Mouse (Mus musculus) G1E (cell line): ENCODE data around the gene Sgcg. TPM values are rescaled to one million over a fixed set of nuclear protein-coding genes. Genes with fewer than 3 reads are reported as not detected.

Source experiments
- ATAC-seq: 2 replicates; pipeline ENCODE4 v1.8.0; 2016; ENCODE audit warnings: mild to moderate bottlenecking; ENCODE audit not compliant: insufficient number of reproducible peaks, poor library complexity, low FRiP score, severe bottlenecking; ENCODE audit errors: extremely low read depth
- DNase-seq: peaks from one replicate; pipeline ENCODE4 v3.0.0; 2012; ENCODE audit warnings: low spot score
- H3K27me3 ChIP-seq: 2 replicates; pipeline ENCODE4 v1.6.1; 2012; ENCODE audit warnings: mild to moderate bottlenecking, low read length, inconsistent platforms; ENCODE audit not compliant: insufficient read depth
- H3K36me3 ChIP-seq: replicated peaks from 2 replicates; pipeline ENCODE3; 2012; ENCODE audit warnings: mild to moderate bottlenecking, inconsistent platforms
- H3K4me1 ChIP-seq: 2 replicates; pipeline ENCODE4 v1.6.1; 2012; ENCODE audit warnings: low read depth, low read length, inconsistent platforms, mixed read lengths; ENCODE audit not compliant: insufficient read depth
- H3K4me3 ChIP-seq: 2 replicates; pipeline ENCODE4 v1.5.1; 2012; ENCODE audit warnings: low read depth, mild to moderate bottlenecking, inconsistent platforms, low read length, moderate library complexity, mixed read lengths
- H3K9me3 ChIP-seq: replicated peaks from 2 replicates; pipeline ENCODE4 v1.6.1; 2012; ENCODE audit warnings: inconsistent platforms
- CTCF ChIP-seq: IDR thresholded peaks from 2 replicates; pipeline ENCODE4 v1.5.1; 2012; ENCODE audit warnings: low read depth, low read length, inconsistent platforms, mixed read lengths
- GATA1 ChIP-seq: IDR thresholded peaks from 2 replicates; pipeline ENCODE4 v1.6.1; 2012; ENCODE audit warnings: borderline replicate concordance, low read length, inconsistent platforms, mixed read lengths
- GATA2 ChIP-seq: IDR thresholded peaks from 2 replicates; pipeline ENCODE4 v1.6.1; 2012; ENCODE audit warnings: low read depth, low read length, inconsistent platforms, borderline replicate concordance
- POLR2AphosphoS5 ChIP-seq: IDR thresholded peaks from 2 replicates; pipeline ENCODE4 v1.6.1; 2012; ENCODE audit warnings: low read depth, low read length, inconsistent platforms; ENCODE audit not compliant: insufficient replicate concordance
- TAL1 ChIP-seq: conservative IDR thresholded peaks from 2 replicates; pipeline ENCODE4 v1.6.1; 2012; ENCODE audit warnings: low read depth, low read length, inconsistent platforms, mixed read lengths
- polyA plus RNA-seq: library from polyadenylated mRNA; stranded (reverse); fragments of >175 nt; gene quantifications from 2 replicates; pipeline ENCODE4 v1.2.3, GENCODE M21; 2012
- total RNA-seq, 2 experiments: library from RNA; stranded (forward) in 1 of 2; stranded (reverse) in 1 of 2; fragments of 200-1000 nt in 1 of 2; fragments of >200 nt in 1 of 2; fragmentation: Nextera tagmentation in 1 of 2; gene quantifications; 2 replicates each; pipeline ENCODE4 v1.2.3; 2014 to 2017

Gene Sgcg
- total and polyA plus RNA-seq, 3 experiments, result 0.16 TPM; not detected in 2

DNA sequence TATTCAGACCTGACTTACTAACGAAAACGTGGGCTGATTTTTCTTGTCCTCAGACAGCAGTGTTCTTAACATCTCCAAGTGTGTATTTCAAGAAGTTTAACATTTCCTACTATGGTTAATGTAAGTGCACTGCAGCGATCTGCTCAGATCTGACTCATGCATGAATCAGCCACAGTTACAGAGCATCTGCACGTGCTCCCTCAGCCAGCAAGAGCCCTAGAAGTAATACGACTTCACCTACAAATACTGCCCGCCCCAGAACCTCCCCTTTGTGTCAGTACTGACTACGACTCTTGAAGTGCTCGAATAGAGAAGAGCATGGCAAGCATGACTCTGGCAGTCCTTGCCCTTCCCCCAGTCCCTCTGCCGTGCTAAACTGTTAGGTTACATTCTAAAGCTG, 19.5 kb downstream of the Sgcg start:
- TF ChIP-seq CTCF, result no peak
- no peak for TF ChIP-seq GATA1
- no peak for TF ChIP-seq TAL1
- TF ChIP-seq POLR2AphosphoS5, result no peak
- TF ChIP-seq GATA2, result no peak
- Histone ChIP-seq H3K4me3 (no peak overlapping the region), H3K4me1 (peaks cover 17% of the 10 kb centered on the region), H3K36me3 (no peaks in the 10 kb centered on the region), H3K27me3 (no peaks in the 10 kb centered on the region), H3K9me3 (no peaks in the 10 kb centered on the region)
- no peak for DNase-seq
- peak; percentile 66 for ATAC-seq

- no peaks in the 10 kb centered on the region for H3K9me3 ChIP-seq
- no peak overlapping the region for H3K4me3 ChIP-seq
- H3K36me3 ChIP-seq, result no peaks in the 10 kb centered on the region
- ATAC-seq (no peak), DNase-seq (no peak)
- H3K27me3 ChIP-seq, result no peaks in the 10 kb centered on the region
- H3K4me1 ChIP-seq, result peaks cover 19% of the 10 kb centered on the region
- TF ChIP-seq GATA2 (no peak), CTCF (no peak), TAL1 (no peak), GATA1 (no peak), POLR2AphosphoS5 (no peak)
Observed at GRCm38 (mm10) chr14:61237101-61237654, 21.1 kb downstream of the Sgcg start.

- Histone ChIP-seq H3K4me1 (peaks cover 31% of the 10 kb centered on the region), H3K36me3 (no peaks in the 10 kb centered on the region), H3K9me3 (no peaks in the 10 kb centered on the region), H3K4me3 (no peak overlapping the region), H3K27me3 (no peaks in the 10 kb centered on the region)
- no peak for TF ChIP-seq GATA2
- DNase-seq (no peak), ATAC-seq (no peak)
Observed at GRCm38 (mm10) chr14:61235846-61236474, 22.3 kb downstream of the Sgcg start.

- Histone ChIP-seq H3K4me1 (peaks cover 46% of the 10 kb centered on the region), H3K4me3 (no peak overlapping the region), H3K9me3 (no peaks in the 10 kb centered on the region), H3K36me3 (no peaks in the 10 kb centered on the region), H3K27me3 (no peaks in the 10 kb centered on the region)
- DNase-seq, result no peak
- no peak for ATAC-seq
- TF ChIP-seq GATA2 (no peak), POLR2AphosphoS5 (no peak), CTCF (no peak), TAL1 (no peak), GATA1 (no peak)
Observed at GRCm38 (mm10) chr14:61232016-61232568, 26.2 kb downstream of the Sgcg start.

GRCm38 (mm10) chr14:61230179-61230578, 28.1 kb downstream of the Sgcg start:
- TF ChIP-seq POLR2AphosphoS5 (no peak), GATA1 (no peak), CTCF (no peak)
- H3K27me3 ChIP-seq, result no peaks in the 10 kb centered on the region
- no peaks in the 10 kb centered on the region for H3K9me3 ChIP-seq
- H3K4me1 ChIP-seq, result peaks cover 53% of the 10 kb centered on the region
- H3K4me3 ChIP-seq, result peak overlapping the region; percentile 39; the same call in 1 of the 2 replicates
- H3K36me3 ChIP-seq, result no peaks in the 10 kb centered on the region
- ATAC-seq (0 out of 2 replicates have a peak, but pooled peaks have one; percentile 5), DNase-seq (no peak)

DNA sequence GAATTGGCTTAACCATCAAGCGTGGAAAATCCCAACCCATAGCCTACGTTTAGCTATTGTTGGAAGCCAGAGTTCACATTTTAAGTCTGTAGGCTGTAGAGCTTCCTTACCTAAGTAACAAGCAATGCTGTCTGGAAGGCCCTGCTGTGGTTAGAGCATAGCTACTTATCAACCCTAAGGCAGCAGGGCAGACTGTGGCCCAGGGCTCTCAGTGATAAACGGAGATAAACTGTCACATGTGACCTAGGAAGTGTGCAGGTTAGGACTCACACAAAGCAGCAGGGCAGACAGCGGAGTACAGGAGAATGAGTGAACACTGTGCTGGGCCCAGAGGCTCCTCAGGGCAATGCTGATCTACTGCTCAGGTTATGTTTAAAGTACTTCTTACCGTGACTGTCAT, 28.5 kb downstream of the Sgcg start:
- Histone ChIP-seq H3K4me3 (peak overlapping the region; percentile 39; the same call in 1 of the 2 replicates), H3K36me3 (no peaks in the 10 kb centered on the region), H3K4me1 (peaks cover 53% of the 10 kb centered on the region), H3K9me3 (no peaks in the 10 kb centered on the region), H3K27me3 (no peaks in the 10 kb centered on the region)
- peak; percentile 55 for DNase-seq
- TF ChIP-seq GATA1, result no peak
- no peak for TF ChIP-seq CTCF
- TF ChIP-seq POLR2AphosphoS5, result no peak
- TF ChIP-seq GATA2, result no peak
- TF ChIP-seq TAL1, result peak; percentile 88
- peak; percentile 99 for ATAC-seq
